Mouse (Mus musculus) embryonic facial prominence, embryonic 11.5 days (tissue): ENCODE measurements around the gene Per2. TPM values are rescaled to one million over a fixed set of nuclear protein-coding genes. Genes with fewer than 3 reads are reported as not detected.
A peak's percentile ranks its signal among the peaks of the same experiment; 100 is the strongest.

Experiments used
- ATAC-seq: fragments of 200-750 bp; cut with Nextera tagmentation; replicated peaks from 2 replicates; pipeline ENCODE4 v1.8.0; 2017; ENCODE audit warnings: low read depth; ENCODE audit not compliant: insufficient number of reproducible peaks, low FRiP score, low TSS enrichment
- DNase-seq: peaks from one replicate; pipeline ENCODE4 v3.0.0-alpha.2; 2015; ENCODE audit warnings: low spot score
- H3K27ac ChIP-seq: fragments of 300-500 bp; sonication (generic); replicated peaks from 2 replicates; pipeline ENCODE4 v1.5.1; 2014; ENCODE audit warnings: mild to moderate bottlenecking, low read depth, low read length, control low read depth
- H3K27me3 ChIP-seq: fragments of 300-500 bp; sonication (generic); 2 replicates; pipeline ENCODE4 v1.6.1; 2014; ENCODE audit warnings: mild to moderate bottlenecking, low read length, moderate library complexity, mixed read lengths; ENCODE audit not compliant: control insufficient read depth, insufficient read depth
- H3K36me3 ChIP-seq: fragments of 300-500 bp; sonication (generic); replicated peaks from 2 replicates; pipeline ENCODE4 v1.6.1; 2014; ENCODE audit warnings: low read depth, mild to moderate bottlenecking, low read length, moderate library complexity, mixed read lengths; ENCODE audit not compliant: control insufficient read depth, insufficient read depth
- H3K4me1 ChIP-seq: fragments of 300-500 bp; sonication (generic); 2 replicates; pipeline ENCODE4 v1.6.1; 2014; ENCODE audit warnings: low read length, mixed read lengths; ENCODE audit not compliant: control insufficient read depth, insufficient read depth
- H3K4me2 ChIP-seq: fragments of 300-500 bp; sonication (generic); 2 replicates; pipeline ENCODE4 v1.6.1; 2014; ENCODE audit warnings: low read depth, mild to moderate bottlenecking, control low read depth, low read length, moderate library complexity
- H3K4me3 ChIP-seq: fragments of 300-500 bp; sonication (generic); 2 replicates; pipeline ENCODE4 v1.5.1; 2014; ENCODE audit warnings: low read depth, low read length, control low read depth
- H3K9ac ChIP-seq: fragments of 300-500 bp; sonication (generic); replicated peaks from 2 replicates; pipeline ENCODE4 v1.6.1; 2014; ENCODE audit warnings: mild to moderate bottlenecking, control low read depth, low read length
- H3K9me3 ChIP-seq: fragments of 300-500 bp; sonication (generic); replicated peaks from 2 replicates; pipeline ENCODE4 v1.6.1; 2016; ENCODE audit warnings: mild to moderate bottlenecking, low read length, inconsistent platforms, mixed read lengths; ENCODE audit not compliant: control insufficient read depth
- WGBS: fragments of 180-500 bp; shearing (Covaris S2); extraction: QIAGEN DNeasy Blood & Tissue Kit; methylation state at CpG from one replicate; pipeline ENCODE4 v1.1.7; 2014; 5-methylcytosine and 5-hydroxymethylcytosine counted together
- polyA plus RNA-seq: library from polyadenylated mRNA; unstranded; fragments of >200 nt; fragmentation: Nextera tagmentation; extraction: Ambion mirVana; gene quantifications from 2 replicates; pipeline ENCODE4 v1.2.1, GENCODE M21; 2014

Gene Per2
- polyA plus RNA-seq, 1 experiment from 2014 or later: 0.97 TPM

GRCm38 (mm10) chr1:91437083-91437400 is 22.1 kb downstream of the Per2 start:
- ATAC-seq (no peak), DNase-seq (no peak)
- Histone ChIP-seq H3K9me3 (no peaks in the 10 kb centered on the region), H3K4me1 (no peaks in the 10 kb centered on the region), H3K9ac (no peak overlapping the region), H3K27ac (no peak overlapping the region), H3K4me2 (no peak overlapping the region), H3K36me3 (no peaks in the 10 kb centered on the region), H3K27me3 (no peaks in the 10 kb centered on the region), H3K4me3 (no peak overlapping the region)
- 79% methylated on average over 3 of the region's 3 CpGs for WGBS

DNA sequence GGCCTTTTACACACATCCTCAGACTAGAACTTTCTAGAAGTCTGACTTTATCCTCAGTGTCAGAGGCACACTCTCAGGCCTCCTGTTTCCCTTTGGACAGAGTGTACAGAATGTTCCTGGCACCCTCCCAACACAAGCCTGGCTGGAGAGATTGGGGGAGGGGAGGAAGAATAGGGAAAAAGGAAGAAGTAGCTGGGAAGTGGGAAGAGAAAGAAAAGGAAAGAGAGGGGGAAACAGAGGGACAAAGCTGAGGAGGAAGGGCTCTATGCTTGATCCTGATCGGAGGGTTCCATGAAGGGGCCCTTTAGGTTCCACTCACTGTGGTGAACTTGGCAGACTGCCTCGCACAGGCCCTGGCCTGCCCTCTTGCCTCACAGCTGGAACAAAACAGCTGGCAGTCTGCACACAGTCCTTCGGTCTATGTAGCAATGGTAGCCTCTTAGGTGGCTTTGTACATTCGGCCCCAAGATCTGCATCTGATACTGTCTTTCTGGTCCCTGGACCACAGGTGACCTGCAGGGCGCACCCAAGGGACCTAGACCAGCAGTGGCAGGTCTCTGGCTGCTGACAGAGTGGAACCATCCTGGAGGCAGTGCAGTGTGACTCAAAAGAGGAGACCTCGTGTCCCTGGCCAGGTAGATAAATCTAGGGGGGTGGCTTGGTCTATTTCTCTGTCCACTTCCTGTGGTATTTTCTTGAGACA is 22.6 kb downstream of the Per2 start:
- DNase-seq (no peak), ATAC-seq (no peak)
- H3K9me3 ChIP-seq: no peaks in the 10 kb centered on the region
- no peak overlapping the region for H3K4me3 ChIP-seq
- no peak overlapping the region for H3K27ac ChIP-seq
- no peak overlapping the region for H3K9ac ChIP-seq
- WGBS: 81% methylated on average over 6 of the region's 6 CpGs
- no peaks in the 10 kb centered on the region for H3K27me3 ChIP-seq
- H3K36me3 ChIP-seq: no peaks in the 10 kb centered on the region
- no peak overlapping the region for H3K4me2 ChIP-seq
- H3K4me1 ChIP-seq: no peaks in the 10 kb centered on the region

- no peak for ATAC-seq
- WGBS: 85% methylated on average over 13 of the region's 13 CpGs
- H3K27me3 ChIP-seq: no peaks in the 10 kb centered on the region
- no peak for DNase-seq
- no peak overlapping the region for H3K4me2 ChIP-seq
- H3K9ac ChIP-seq: no peak overlapping the region
- H3K9me3 ChIP-seq: no peaks in the 10 kb centered on the region
- H3K27ac ChIP-seq: no peak overlapping the region
- H3K4me1 ChIP-seq: no peaks in the 10 kb centered on the region
- H3K4me3 ChIP-seq: no peak overlapping the region
- no peaks in the 10 kb centered on the region for H3K36me3 ChIP-seq
These were observed 23.5 kb downstream of the Per2 start for GRCm38 (mm10) chr1:91435606-91436130.

GRCm38 (mm10) chr1:91434905-91435304 is 24.2 kb downstream of the Per2 start:
- WGBS: 89% methylated on average over 8 of the region's 8 CpGs
- Histone ChIP-seq H3K36me3 (no peaks in the 10 kb centered on the region), H3K4me2 (no peak overlapping the region), H3K27me3 (no peaks in the 10 kb centered on the region), H3K27ac (no peak overlapping the region), H3K4me1 (no peaks in the 10 kb centered on the region), H3K4me3 (no peak overlapping the region), H3K9me3 (no peaks in the 10 kb centered on the region), H3K9ac (no peak overlapping the region)
- ATAC-seq (no peak), DNase-seq (no peak)

GRCm38 (mm10) chr1:91430761-91431160 is 28.4 kb downstream of the Per2 start:
- Histone ChIP-seq H3K4me1 (no peaks in the 10 kb centered on the region), H3K4me3 (no peak overlapping the region), H3K36me3 (no peaks in the 10 kb centered on the region), H3K27ac (no peak overlapping the region), H3K27me3 (no peaks in the 10 kb centered on the region), H3K4me2 (no peak overlapping the region), H3K9me3 (no peaks in the 10 kb centered on the region), H3K9ac (no peak overlapping the region)
- no peak for DNase-seq
- WGBS: 84% methylated on average over 7 of the region's 7 CpGs
- no peak for ATAC-seq

DNA sequence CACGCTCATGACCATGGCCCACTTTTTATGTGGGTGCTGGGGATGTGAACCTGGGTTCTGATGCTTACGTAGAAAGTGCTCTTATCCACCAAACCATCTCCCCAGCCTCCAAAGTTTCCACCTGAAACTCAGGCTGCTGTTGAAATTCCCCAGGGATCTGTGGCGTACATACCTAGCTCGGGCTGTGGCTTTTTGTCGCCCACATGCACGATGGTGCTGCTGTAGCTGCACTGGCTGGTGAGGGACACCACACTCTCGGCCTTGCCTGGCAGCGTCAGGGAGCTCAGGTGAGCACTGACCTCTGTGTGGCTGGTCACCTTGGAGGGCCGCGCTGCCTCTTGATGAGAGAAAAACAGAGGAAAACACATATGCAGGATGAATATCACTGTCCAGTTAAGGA is 29.9 kb downstream of the Per2 start:
- Histone ChIP-seq H3K4me1 (no peaks in the 10 kb centered on the region), H3K36me3 (no peaks in the 10 kb centered on the region), H3K27me3 (no peaks in the 10 kb centered on the region), H3K9me3 (no peaks in the 10 kb centered on the region), H3K9ac (no peak overlapping the region), H3K4me3 (no peak overlapping the region), H3K27ac (no peak overlapping the region), H3K4me2 (no peak overlapping the region)
- DNase-seq: no peak
- 89% methylated on average over 10 of the region's 10 CpGs for WGBS
- no peak for ATAC-seq

- DNase-seq (peak; percentile 87), ATAC-seq (no peak)
- WGBS: 39% methylated on average over 4 of the region's 4 CpGs
- H3K4me3 ChIP-seq: no peak overlapping the region
- no peak overlapping the region for H3K9ac ChIP-seq
- H3K9me3 ChIP-seq: no peaks in the 10 kb centered on the region
- no peaks in the 10 kb centered on the region for H3K36me3 ChIP-seq
- H3K4me2 ChIP-seq: no peak overlapping the region
- no peaks in the 10 kb centered on the region for H3K4me1 ChIP-seq
- H3K27ac ChIP-seq: no peak overlapping the region
- no peaks in the 10 kb centered on the region for H3K27me3 ChIP-seq
These were observed 30.5 kb downstream of the Per2 start for GRCm38 (mm10) chr1:91428614-91429013.

GRCm38 (mm10) chr1:91426397-91426796 is 32.7 kb downstream of the Per2 start:
- 80% methylated on average over 9 of the region's 9 CpGs for WGBS
- H3K27me3 ChIP-seq: no peaks in the 10 kb centered on the region
- H3K4me2 ChIP-seq: no peak overlapping the region
- H3K36me3 ChIP-seq: no peaks in the 10 kb centered on the region
- ATAC-seq (no peak), DNase-seq (no peak)
- H3K27ac ChIP-seq: no peak overlapping the region
- H3K4me1 ChIP-seq: no peaks in the 10 kb centered on the region
- H3K9me3 ChIP-seq: no peaks in the 10 kb centered on the region
- no peak overlapping the region for H3K4me3 ChIP-seq
- H3K9ac ChIP-seq: no peak overlapping the region
